In the genomic region with DNA sequence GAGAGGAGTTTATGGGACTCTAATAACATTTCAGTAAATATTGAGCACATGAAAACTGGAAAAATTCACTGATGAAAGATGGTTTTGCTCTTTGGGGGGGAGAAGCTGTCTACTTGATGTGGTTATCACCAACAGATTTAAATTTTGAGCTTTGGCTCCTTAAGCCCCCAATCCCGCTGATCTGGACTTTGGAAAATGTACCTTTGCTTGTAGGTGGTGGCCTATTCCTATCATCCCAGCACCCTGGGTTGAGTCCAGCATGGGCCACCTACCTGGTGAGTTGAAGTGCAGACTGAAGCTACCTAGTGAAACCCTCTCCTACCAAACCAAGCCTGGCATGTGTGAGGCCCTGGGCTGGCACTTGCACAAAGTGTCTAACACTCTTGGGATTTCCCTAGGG, we compare ENCODE assay signal across 24 mouse cellular contexts.
"Had no signal": no experiment of that assay in that cellular context is flagged by ENCODE, and none has a peak within 500 bp of the region (broad histone marks: within the 10 kb centered on the region; RNA-seq: fewer than 3 reads in every experiment).

No protein-coding gene starts in this region.

- H3K27me3 ChIP-seq: heart, embryonic 12.5 days; hindbrain, embryonic 12.5 days; intestine, embryonic 15.5 days; limb, embryonic 12.5 days; liver, embryonic 13.5 days had no signal

- H3K4me2 ChIP-seq: heart, embryonic 12.5 days; hindbrain, embryonic 12.5 days; intestine, embryonic 15.5 days; limb, embryonic 12.5 days had no signal

- H3K27ac ChIP-seq: gastrocnemius, adult 2 months; heart, embryonic 10.5 days; hindbrain, embryonic 10.5 days; hindbrain, embryonic 12.5 days; hindbrain, embryonic 14.5 days; intestine, embryonic 15.5 days; left cerebral cortex, adult 2 months; limb, embryonic 12.5 days; liver, embryonic 13.5 days had no signal

- DNase-seq: gastrocnemius, adult 2 months; gastrocnemius, postnatal 10 days; gastrocnemius, postnatal 25 days; heart, postnatal 10 days; heart, postnatal 4 days; kidney, adult 18-20 months; kidney, adult 8-10 months; kidney, postnatal 10 days; kidney, postnatal 25 days; kidney, postnatal 4 days; layer of hippocampus, adult 9-11 months; liver; liver, embryonic 13.5 days had no signal

- H3K4me1 ChIP-seq: heart, embryonic 10.5 days; heart, embryonic 12.5 days; hindbrain, embryonic 12.5 days; limb, embryonic 12.5 days had no signal

- ATAC-seq: hindbrain, embryonic 16.5 days; inflammation-experienced regulatory T-cells, adult 6 months; intestine, embryonic 15.5 days; intestine, postnatal 0 days had no signal

- H3K9ac ChIP-seq: heart, embryonic 12.5 days; hindbrain, embryonic 12.5 days; hindbrain, embryonic 14.5 days; intestine, embryonic 15.5 days; limb, embryonic 12.5 days; liver, embryonic 13.5 days had no signal

- H3K9me3 ChIP-seq: heart, embryonic 10.5 days; heart, embryonic 12.5 days; hindbrain, embryonic 10.5 days; hindbrain, embryonic 12.5 days; intestine, embryonic 15.5 days; limb, embryonic 12.5 days; liver, embryonic 13.5 days had no signal

- H3K4me3 ChIP-seq: gastrocnemius, adult 2 months; heart, embryonic 10.5 days; heart, embryonic 12.5 days; hindbrain, embryonic 10.5 days; hindbrain, embryonic 12.5 days; intestine, embryonic 15.5 days; left cerebral cortex, adult 2 months; limb, embryonic 12.5 days had no signal

- H3K36me3 ChIP-seq: heart, embryonic 10.5 days; hindbrain, embryonic 10.5 days; hindbrain, embryonic 12.5 days; intestine, embryonic 15.5 days; limb, embryonic 12.5 days had no signal
